Mouse (Mus musculus): ENCODE data around the gene Zbtb49. TPM values are rescaled to one million over a fixed set of nuclear protein-coding genes. Genes with fewer than 3 reads are reported as not detected.

Zbtb49 gene
- polyA plus RNA-seq, 1 experiment from 2014 or later, result 12.9 TPM

DNA sequence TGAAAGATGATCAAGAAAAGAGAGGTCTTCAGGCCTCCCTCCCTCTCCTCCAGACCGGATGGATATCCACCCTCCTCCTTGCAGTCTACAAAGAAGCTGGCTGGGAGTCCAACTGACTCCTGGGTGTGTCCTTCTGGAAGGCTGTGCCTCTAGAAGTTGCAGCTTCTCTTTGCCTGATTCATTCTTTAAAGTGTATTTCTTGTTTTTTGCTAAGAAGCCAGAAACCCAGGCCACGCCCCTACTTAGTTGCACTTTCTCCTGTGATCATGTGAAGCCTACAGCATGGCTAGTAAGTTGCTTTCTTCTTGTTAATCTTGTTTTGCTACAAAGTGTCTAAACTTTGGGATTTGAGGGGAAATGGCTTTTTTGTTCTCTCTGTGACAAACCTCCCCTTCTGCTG is 33.3 kb downstream of the Zbtb49 start:
- no peaks in the 10 kb centered on the region for H3K4me1 ChIP-seq
- no peak overlapping the region for H3K4me2 ChIP-seq
- WGBS, result 88% methylated on average over 2 of the region's 2 CpGs
- H3K4me3 ChIP-seq, result no peak overlapping the region
- H3K9ac ChIP-seq, result no peak overlapping the region
- H3K27me3 ChIP-seq, result no peaks in the 10 kb centered on the region
- no peaks in the 10 kb centered on the region for H3K36me3 ChIP-seq
- ATAC-seq (ENCODE audit: insufficient number of reproducible peaks, low FRiP score, low TSS enrichment, low read depth), result no peak
- no peak overlapping the region for H3K27ac ChIP-seq
- no peaks in the 10 kb centered on the region for H3K9me3 ChIP-seq

GRCm38 (mm10) chr5:38184688-38185285 is 35.5 kb downstream of the Zbtb49 start:
- H3K9ac ChIP-seq, result no peak overlapping the region
- no peaks in the 10 kb centered on the region for H3K27me3 ChIP-seq
- H3K27ac ChIP-seq, result no peak overlapping the region
- H3K4me2 ChIP-seq, result no peak overlapping the region
- H3K4me3 ChIP-seq, result no peak overlapping the region
- no peaks in the 10 kb centered on the region for H3K9me3 ChIP-seq
- no peak for ATAC-seq (ENCODE audit: insufficient number of reproducible peaks, low FRiP score, low TSS enrichment, low read depth)
- H3K4me1 ChIP-seq, result no peaks in the 10 kb centered on the region
- 84% methylated on average over 6 of the region's 6 CpGs for WGBS
- no peaks in the 10 kb centered on the region for H3K36me3 ChIP-seq

GRCm38 (mm10) chr5:38174256-38174912 is 45.9 kb downstream of the Zbtb49 start:
- H3K4me1 ChIP-seq, result no peaks in the 10 kb centered on the region
- H3K4me2 ChIP-seq, result no peak overlapping the region
- ATAC-seq (ENCODE audit: insufficient number of reproducible peaks, low FRiP score, low TSS enrichment, low read depth), result no peak
- H3K36me3 ChIP-seq, result no peaks in the 10 kb centered on the region
- no peak overlapping the region for H3K9ac ChIP-seq
- H3K27ac ChIP-seq, result no peak overlapping the region
- no peaks in the 10 kb centered on the region for H3K27me3 ChIP-seq
- no peak overlapping the region for H3K4me3 ChIP-seq
- WGBS, result 76% methylated on average over 16 of the region's 16 CpGs
- no peaks in the 10 kb centered on the region for H3K9me3 ChIP-seq

DNA sequence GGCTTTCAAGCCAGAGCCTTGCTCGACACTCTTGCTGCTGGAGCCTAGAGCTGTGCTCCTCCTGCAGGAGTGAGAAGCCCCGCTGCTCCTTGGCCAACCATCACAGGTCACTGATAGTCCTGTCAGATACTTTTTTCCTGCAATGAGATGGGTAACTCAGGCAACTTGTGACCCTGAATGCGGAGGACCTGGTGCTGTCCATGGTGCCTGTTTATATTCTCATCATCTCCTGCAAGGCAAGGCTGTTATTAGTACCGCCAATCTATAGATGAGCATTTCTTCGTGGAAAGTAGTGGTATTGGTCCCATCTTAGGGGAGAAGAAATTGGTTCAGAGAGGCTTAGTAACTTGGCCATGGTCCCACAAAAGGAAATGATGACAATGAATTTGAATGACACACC is 46.5 kb downstream of the Zbtb49 start:
- Histone ChIP-seq H3K4me3 (no peak overlapping the region), H3K27me3 (no peaks in the 10 kb centered on the region), H3K36me3 (no peaks in the 10 kb centered on the region), H3K9ac (no peak overlapping the region), H3K4me2 (no peak overlapping the region), H3K27ac (no peak overlapping the region), H3K4me1 (no peaks in the 10 kb centered on the region), H3K9me3 (no peaks in the 10 kb centered on the region)
- 48% methylated on average over 5 of the region's 5 CpGs for WGBS
- no peak for ATAC-seq (ENCODE audit: insufficient number of reproducible peaks, low FRiP score, low TSS enrichment, low read depth)

DNA sequence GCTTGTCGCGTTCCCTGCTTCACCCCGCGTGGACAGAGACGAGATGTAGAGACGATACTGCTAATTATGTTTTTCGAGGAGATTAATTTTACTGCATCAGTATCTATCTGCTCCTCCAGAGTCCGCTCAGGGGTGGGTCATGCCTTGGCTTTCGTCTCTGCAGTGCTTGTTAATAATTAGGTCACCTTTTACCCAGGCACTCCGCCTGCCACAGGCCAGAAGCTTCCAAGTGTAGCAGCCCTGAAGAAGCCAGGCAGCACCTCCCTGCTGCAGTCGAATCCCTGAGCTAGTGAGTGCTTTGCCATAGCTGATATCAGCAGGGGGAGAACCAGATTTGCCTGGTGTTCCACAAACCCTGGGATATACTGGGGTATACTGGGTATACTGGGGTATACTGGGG is 51.8 kb downstream of the Zbtb49 start:
- WGBS, result 74% methylated on average over 11 of the region's 11 CpGs
- Histone ChIP-seq H3K9ac (no peak overlapping the region), H3K27ac (no peak overlapping the region), H3K27me3 (no peaks in the 10 kb centered on the region), H3K9me3 (no peaks in the 10 kb centered on the region), H3K4me2 (no peak overlapping the region), H3K36me3 (no peaks in the 10 kb centered on the region), H3K4me1 (no peaks in the 10 kb centered on the region), H3K4me3 (no peak overlapping the region)
- no peak for ATAC-seq (ENCODE audit: insufficient number of reproducible peaks, low FRiP score, low TSS enrichment, low read depth)

DNA sequence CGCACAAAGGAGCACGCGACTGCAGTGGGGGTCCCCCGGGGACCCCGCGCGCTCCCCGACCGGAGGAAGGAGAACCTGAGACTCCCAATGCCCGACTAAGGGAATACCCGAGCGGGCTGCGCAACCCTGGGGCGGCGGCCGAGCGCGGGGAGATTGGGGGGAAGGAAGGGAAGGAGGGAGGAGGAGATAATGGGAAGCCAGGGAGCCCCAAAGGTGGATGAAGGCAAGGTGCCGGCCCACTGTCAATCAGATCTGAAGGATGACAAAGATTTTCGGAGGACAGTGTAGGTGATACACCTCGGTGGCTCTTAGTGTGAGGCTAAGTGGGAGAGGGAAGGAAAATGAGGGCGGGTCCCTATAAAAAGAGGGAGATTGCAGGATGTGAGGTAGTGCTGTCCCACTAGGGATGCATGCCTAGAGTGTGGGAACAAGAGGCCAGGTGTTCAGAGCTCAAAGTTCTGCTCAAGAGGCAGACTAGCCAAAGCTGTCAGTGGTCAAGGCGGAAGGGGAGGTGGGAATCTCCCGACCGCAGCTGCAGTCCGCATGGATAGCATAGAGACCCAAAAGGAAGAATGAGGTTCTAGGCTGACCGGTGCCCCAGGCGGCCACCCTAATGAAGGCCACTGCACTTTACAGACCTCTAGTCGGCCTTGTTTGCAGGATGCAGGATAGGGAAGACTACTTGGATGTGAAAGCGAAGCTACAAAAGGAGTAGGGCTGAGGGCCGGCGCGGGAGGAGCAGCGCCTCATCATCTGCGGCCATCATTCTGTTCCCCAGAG is 60.4 kb downstream of the Zbtb49 start, which contains the start of gene Nsg1:
Nsg1 (minus strand) TSS at position 274 of the 780 bp plus-strand sequence.
- Histone ChIP-seq H3K4me3 (peak within 1 kb of the TSS; percentile 76), H3K27ac (peak within 1 kb of the TSS; percentile 57), H3K27me3 (peaks cover 18% of the 10 kb centered on the region), H3K9me3 (no peaks in the 10 kb centered on the region), H3K4me2 (peak within 1 kb of the TSS; percentile 88), H3K36me3 (peaks cover 18% of the 10 kb centered on the region), H3K4me1 (peaks cover 20% of the 10 kb centered on the region), H3K9ac (peak within 1 kb of the TSS; percentile 68)
- ATAC-seq (ENCODE audit: insufficient number of reproducible peaks, low FRiP score, low TSS enrichment, low read depth), result peak; percentile 5; the same call in 1 of the 2 replicates
- 10% methylated on average over 35 of the region's 35 CpGs for WGBS

GRCm38 (mm10) chr5:38158947-38159633 is 61.2 kb downstream of the Zbtb49 start:
- peak overlapping the region; percentile 57 for H3K27ac ChIP-seq
- WGBS, result under 1% methylated on average over 67 of the region's 79 CpGs
- ATAC-seq (ENCODE audit: insufficient number of reproducible peaks, low FRiP score, low TSS enrichment, low read depth), result peak; percentile 61
- H3K4me3 ChIP-seq, result peak overlapping the region; percentile 76
- peaks cover 25% of the 10 kb centered on the region for H3K36me3 ChIP-seq
- peak overlapping the region; percentile 88 for H3K4me2 ChIP-seq
- peaks cover 20% of the 10 kb centered on the region for H3K4me1 ChIP-seq
- no peaks in the 10 kb centered on the region for H3K9me3 ChIP-seq
- H3K9ac ChIP-seq, result peak overlapping the region; percentile 68
- peaks cover 18% of the 10 kb centered on the region for H3K27me3 ChIP-seq

- WGBS, result 2% methylated on average over 17 of the region's 17 CpGs
- H3K27me3 ChIP-seq, result peaks cover 18% of the 10 kb centered on the region
- H3K4me3 ChIP-seq, result peak overlapping the region; percentile 76
- peak overlapping the region; percentile 68 for H3K9ac ChIP-seq
- no peaks in the 10 kb centered on the region for H3K9me3 ChIP-seq
- ATAC-seq (ENCODE audit: insufficient number of reproducible peaks, low FRiP score, low TSS enrichment, low read depth), result no peak
- peaks cover 20% of the 10 kb centered on the region for H3K4me1 ChIP-seq
- peak overlapping the region; percentile 88 for H3K4me2 ChIP-seq
- peaks cover 31% of the 10 kb centered on the region for H3K36me3 ChIP-seq
- peak overlapping the region; percentile 57 for H3K27ac ChIP-seq
Measured at GRCm38 (mm10) chr5:38158501-38158946, 61.7 kb downstream of the Zbtb49 start.

- Histone ChIP-seq H3K27me3 (peaks cover 18% of the 10 kb centered on the region), H3K27ac (no peak overlapping the region), H3K4me1 (peaks cover 20% of the 10 kb centered on the region), H3K4me3 (peak overlapping the region; percentile 76; the same call in 1 of the 2 replicates), H3K4me2 (peak overlapping the region; percentile 88), H3K9me3 (no peaks in the 10 kb centered on the region), H3K36me3 (peaks cover 41% of the 10 kb centered on the region), H3K9ac (no peak overlapping the region)
- no peak for ATAC-seq (ENCODE audit: insufficient number of reproducible peaks, low FRiP score, low TSS enrichment, low read depth)
- WGBS, result 58% methylated on average over 9 of the region's 9 CpGs
Measured at GRCm38 (mm10) chr5:38157481-38158020, 62.7 kb downstream of the Zbtb49 start.

DNA sequence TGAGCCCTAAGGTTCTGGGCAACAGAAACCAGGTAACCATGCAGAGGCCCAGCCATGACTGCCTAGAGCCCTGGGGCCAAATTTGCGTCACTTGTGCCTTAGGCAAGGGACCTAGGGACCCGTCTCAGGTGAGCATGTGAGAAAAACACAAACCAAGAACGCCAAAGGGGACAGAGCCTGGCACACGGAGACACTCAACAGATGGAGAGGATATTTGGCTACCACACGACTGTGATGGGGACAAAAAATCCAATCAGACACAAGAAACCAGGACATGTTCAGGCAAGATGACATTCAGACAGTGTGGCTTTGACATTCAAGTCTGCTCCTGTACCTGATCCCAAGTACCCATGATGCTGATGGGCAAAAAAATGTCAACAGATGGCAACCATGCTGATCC is 66.6 kb downstream of the Zbtb49 start:
- WGBS, result 81% methylated on average over 5 of the region's 5 CpGs
- Histone ChIP-seq H3K27ac (no peak overlapping the region), H3K4me2 (no peak overlapping the region), H3K9ac (no peak overlapping the region), H3K27me3 (no peaks in the 10 kb centered on the region), H3K9me3 (no peaks in the 10 kb centered on the region), H3K4me3 (no peak overlapping the region), H3K36me3 (peaks cover 74% of the 10 kb centered on the region), H3K4me1 (peaks cover 12% of the 10 kb centered on the region)
- no peak for ATAC-seq (ENCODE audit: insufficient number of reproducible peaks, low FRiP score, low TSS enrichment, low read depth)

All from limb, embryonic 15.5 days (tissue).